Mouse (Mus musculus): ENCODE data around the gene Fkbp5. TPM values are rescaled to one million over a fixed set of nuclear protein-coding genes. Genes with fewer than 3 reads are reported as not detected.
"Not testable (repeated sequence)": the region's sequence is repeated elsewhere in the genome, so short reads cannot be mapped to it uniquely, and the experiment has no call there.

Fkbp5 gene
- polyA plus RNA-seq, 2 experiments, result 3.6 to 7.3 TPM

DNA sequence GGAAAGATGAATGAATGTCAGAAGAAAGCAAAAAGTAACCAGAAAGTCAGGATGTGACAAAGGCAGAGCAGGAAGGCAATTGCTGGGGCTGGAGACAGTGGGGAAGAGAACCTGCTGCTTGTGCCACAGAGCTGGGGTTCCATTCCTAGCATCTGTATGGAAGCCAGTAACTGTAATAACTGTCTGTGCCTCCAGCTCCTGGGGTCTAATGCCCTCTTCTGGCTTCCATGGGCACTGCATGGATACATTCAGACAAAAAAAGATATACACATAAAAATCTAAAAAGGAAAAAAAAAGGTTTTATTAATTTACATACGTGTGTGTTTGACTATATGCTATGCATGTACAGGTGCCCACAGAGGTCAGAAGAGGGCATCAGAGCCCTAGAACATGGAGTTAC lies 98.4 kb downstream of the Fkbp5 start:
- TF ChIP-seq CTCF (IDR thresholded peaks at IDR 0.05; ENCODE audit: low read depth) (peak; percentile 46), EP300 (IDR thresholded peaks at IDR 0.05; ENCODE audit: low read depth) (no peak)
- no peak overlapping the region for H3K27ac ChIP-seq
- WGBS (ENCODE audit: insufficient replicate concordance), result 54% methylated on average over 1 of the region's 1 CpGs

GRCm38 (mm10) chr17:28418481-28418880 lies 98.8 kb downstream of the Fkbp5 start:
- not testable (repeated sequence) for H3K4me1 ChIP-seq (replicated peaks; ENCODE audit: control insufficient read depth in 2 of 2, insufficient read depth in 2 of 2, low read length in 1 of 2); H3K36me3 ChIP-seq (replicated peaks; ENCODE audit: control insufficient read depth, insufficient read depth, low read depth); H3K9me3 ChIP-seq (ENCODE audit: control insufficient read depth, low read length); H3K27ac ChIP-seq; H3K27me3 ChIP-seq (ENCODE audit: control insufficient read depth, insufficient read depth, low read length); ATAC-seq (ENCODE audit: insufficient read depth); H3K9ac ChIP-seq (replicated peaks); H3K4me2 ChIP-seq (ENCODE audit: low read depth); H3K4me3 ChIP-seq (ENCODE audit: insufficient read depth in 1 of 2, low read depth in 2 of 2, low read length in 2 of 2); DNase-seq (ENCODE audit: low read depth in 3 of 3, low spot score in 3 of 3)

More for the DNA sequence above, 98.4 kb downstream of the Fkbp5 start:
- H3K27me3 ChIP-seq (ENCODE audit: control insufficient read depth, insufficient read depth, low read length), result no peaks in the 10 kb centered on the region
- H3K9me3 ChIP-seq (ENCODE audit: control insufficient read depth, low read length), result no peaks in the 10 kb centered on the region
- H3K4me1 ChIP-seq (replicated peaks; ENCODE audit: control insufficient read depth in 2 of 2, insufficient read depth in 2 of 2, low read length in 1 of 2), result no peaks in the 10 kb centered on the region
- peaks cover 2% of the 10 kb centered on the region; the same call in 1 of the 2 replicates for H3K36me3 ChIP-seq (replicated peaks; ENCODE audit: control insufficient read depth, insufficient read depth, low read depth)
- no peak overlapping the region for H3K9ac ChIP-seq (replicated peaks)
- H3K4me2 ChIP-seq (ENCODE audit: low read depth), result no peak overlapping the region
- no peak overlapping the region for H3K4me3 ChIP-seq (ENCODE audit: insufficient read depth in 1 of 2, low read depth in 2 of 2, low read length in 2 of 2)
- ATAC-seq (ENCODE audit: insufficient read depth), result no peak
- no peak for DNase-seq (ENCODE audit: low read depth in 3 of 3, low spot score in 3 of 3)

- no peak overlapping the region for H3K9ac ChIP-seq (replicated peaks)
- no peak overlapping the region for H3K4me2 ChIP-seq (ENCODE audit: low read depth)
- ATAC-seq (ENCODE audit: insufficient read depth) (no peak), DNase-seq (ENCODE audit: low read depth in 3 of 3, low spot score in 3 of 3) (no peak)
- TF ChIP-seq EP300 (IDR thresholded peaks at IDR 0.05; ENCODE audit: low read depth), result no peak
- no peak for TF ChIP-seq CTCF (IDR thresholded peaks at IDR 0.05; ENCODE audit: low read depth)
- H3K4me1 ChIP-seq (replicated peaks; ENCODE audit: control insufficient read depth in 2 of 2, insufficient read depth in 2 of 2, low read length in 1 of 2), result no peaks in the 10 kb centered on the region
- no peak overlapping the region for H3K4me3 ChIP-seq (ENCODE audit: insufficient read depth in 1 of 2, low read depth in 2 of 2, low read length in 2 of 2)
- WGBS (ENCODE audit: insufficient replicate concordance), result 59% methylated on average over 5 of the region's 5 CpGs
- no peak overlapping the region for H3K27ac ChIP-seq
- H3K36me3 ChIP-seq (replicated peaks; ENCODE audit: control insufficient read depth, insufficient read depth, low read depth), result peaks cover 2% of the 10 kb centered on the region
- no peaks in the 10 kb centered on the region for H3K27me3 ChIP-seq (ENCODE audit: control insufficient read depth, insufficient read depth, low read length)
- no peaks in the 10 kb centered on the region for H3K9me3 ChIP-seq (ENCODE audit: control insufficient read depth, low read length)
These were observed 99.6 kb downstream of the Fkbp5 start for GRCm38 (mm10) chr17:28417771-28418170.

DNA sequence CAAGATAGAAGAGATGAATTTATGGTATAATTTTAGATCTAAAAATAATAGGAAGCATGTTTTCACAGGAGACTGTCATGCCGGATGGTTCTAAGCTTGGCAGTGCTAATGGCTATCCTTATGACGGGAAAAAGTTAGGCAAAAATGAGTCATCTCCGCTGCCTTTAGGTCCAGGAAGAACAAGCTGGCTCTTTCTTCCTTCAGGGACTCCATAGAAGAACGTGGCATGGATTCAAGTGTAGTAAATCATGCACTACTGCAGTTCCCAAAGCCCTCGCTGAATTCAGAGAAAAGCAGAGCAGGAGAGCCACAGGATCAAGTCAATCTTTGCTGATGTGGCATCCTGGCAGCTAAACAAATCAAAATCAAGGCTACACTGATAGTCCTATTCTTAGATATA lies 102.1 kb downstream of the Fkbp5 start:
- Histone ChIP-seq H3K9ac (replicated peaks) (no peak overlapping the region), H3K36me3 (replicated peaks; ENCODE audit: control insufficient read depth, insufficient read depth, low read depth) (peaks cover 2% of the 10 kb centered on the region), H3K4me3 (ENCODE audit: insufficient read depth in 1 of 2, low read depth in 2 of 2, low read length in 2 of 2) (no peak overlapping the region), H3K27me3 (ENCODE audit: control insufficient read depth, insufficient read depth, low read length) (no peaks in the 10 kb centered on the region), H3K9me3 (ENCODE audit: control insufficient read depth, low read length) (no peaks in the 10 kb centered on the region), H3K4me1 (replicated peaks; ENCODE audit: control insufficient read depth in 2 of 2, insufficient read depth in 2 of 2, low read length in 1 of 2) (no peaks in the 10 kb centered on the region), H3K27ac (no peak overlapping the region), H3K4me2 (ENCODE audit: low read depth) (no peak overlapping the region)
- TF ChIP-seq EP300 (IDR thresholded peaks at IDR 0.05; ENCODE audit: low read depth) (no peak), CTCF (IDR thresholded peaks at IDR 0.05; ENCODE audit: low read depth) (no peak)
- WGBS (ENCODE audit: insufficient replicate concordance), result 73% methylated on average over 5 of the region's 5 CpGs
- no peak for DNase-seq (ENCODE audit: low read depth in 3 of 3, low spot score in 3 of 3)
- no peak for ATAC-seq (ENCODE audit: insufficient read depth)

GRCm38 (mm10) chr17:28411381-28411960 lies 105.9 kb downstream of the Fkbp5 start:
- H3K4me3 ChIP-seq (ENCODE audit: insufficient read depth in 1 of 2, low read depth in 2 of 2, low read length in 2 of 2), result no peak overlapping the region
- DNase-seq (ENCODE audit: low read depth in 3 of 3, low spot score in 3 of 3) (no peak), ATAC-seq (ENCODE audit: insufficient read depth) (no peak)
- peaks cover 5% of the 10 kb centered on the region for H3K36me3 ChIP-seq (replicated peaks; ENCODE audit: control insufficient read depth, insufficient read depth, low read depth)
- H3K27ac ChIP-seq, result no peak overlapping the region
- TF ChIP-seq EP300 (IDR thresholded peaks at IDR 0.05; ENCODE audit: low read depth) (no peak), CTCF (IDR thresholded peaks at IDR 0.05; ENCODE audit: low read depth) (no peak)
- H3K27me3 ChIP-seq (ENCODE audit: control insufficient read depth, insufficient read depth, low read length), result no peaks in the 10 kb centered on the region
- no peak overlapping the region for H3K9ac ChIP-seq (replicated peaks)
- H3K4me1 ChIP-seq (replicated peaks; ENCODE audit: control insufficient read depth in 2 of 2, insufficient read depth in 2 of 2, low read length in 1 of 2), result 0 out of 4 replicates have a peak, but pooled peaks cover 0 to 2% of the 10 kb centered on the region in 2 experiments
- WGBS (ENCODE audit: insufficient replicate concordance), result 70% methylated on average over 10 of the region's 10 CpGs
- no peak overlapping the region for H3K4me2 ChIP-seq (ENCODE audit: low read depth)
- H3K9me3 ChIP-seq (ENCODE audit: control insufficient read depth, low read length), result no peaks in the 10 kb centered on the region
